Mouse (Mus musculus) intestine, postnatal 0 days (tissue): ENCODE data around the gene Gm28729. TPM values are rescaled to one million over a fixed set of nuclear protein-coding genes. Genes with fewer than 3 reads are reported as not detected.
A peak's percentile ranks its signal among the peaks of the same experiment; 100 is the strongest.
"Not testable (repeated sequence)": the region's sequence is repeated elsewhere in the genome, so short reads cannot be mapped to it uniquely, and the experiment has no call there.

Experiments
- ATAC-seq: fragments of 200-750 bp; cut with Nextera tagmentation; 2 replicates; pipeline ENCODE4 v1.8.0; 2017; ENCODE audit warnings: mild to moderate bottlenecking, moderate TSS enrichment, moderate library complexity
- H3K27ac ChIP-seq: fragments of 300-500 bp; sonication (generic); 2 replicates; pipeline ENCODE4 v1.5.1; 2014; ENCODE audit warnings: mild to moderate bottlenecking, low read depth, low read length, moderate library complexity
- H3K27me3 ChIP-seq: fragments of 300-500 bp; sonication (generic); replicated peaks from 2 replicates; pipeline ENCODE4 v1.6.1; 2014; ENCODE audit warnings: low read length, mixed read lengths; ENCODE audit not compliant: control insufficient read depth, insufficient read depth
- H3K36me3 ChIP-seq: fragments of 300-500 bp; sonication (generic); 2 replicates; pipeline ENCODE4 v1.6.1; 2014; ENCODE audit warnings: mild to moderate bottlenecking, moderate library complexity; ENCODE audit not compliant: control insufficient read depth, insufficient read depth
- H3K4me1 ChIP-seq: fragments of 300-500 bp; sonication (generic); replicated peaks from 2 replicates; pipeline ENCODE4 v1.6.1; 2014; ENCODE audit warnings: antibody characterized with exemption, low read length, mixed read lengths; ENCODE audit not compliant: control insufficient read depth, insufficient read depth
- H3K4me2 ChIP-seq: fragments of 300-500 bp; sonication (generic); replicated peaks from 2 replicates; pipeline ENCODE4 v1.6.1; 2014; ENCODE audit warnings: low read depth, mild to moderate bottlenecking, moderate library complexity
- H3K4me3 ChIP-seq: fragments of 300-500 bp; sonication (generic); 2 replicates; pipeline ENCODE4 v1.5.1; 2014; ENCODE audit warnings: low read depth, low read length
- H3K9ac ChIP-seq: fragments of 300-500 bp; sonication (generic); 2 replicates; pipeline ENCODE4 v1.6.1; 2014; ENCODE audit warnings: mild to moderate bottlenecking, low read depth, low read length
- H3K9me3 ChIP-seq: fragments of 300-500 bp; sonication (generic); 2 replicates; pipeline ENCODE4 v1.6.1; 2016; ENCODE audit warnings: mixed run types; ENCODE audit not compliant: control insufficient read depth
- CTCF ChIP-seq: sonication (generic); IDR thresholded peaks from 2 replicates; pipeline ENCODE4 v1.5.1; 2016; ENCODE audit warnings: low read depth, mild to moderate bottlenecking, control low read depth, antibody characterized with exemption, moderate library complexity
- WGBS: fragments of 180-500 bp; shearing (Covaris S2); extraction: QIAGEN DNeasy Blood & Tissue Kit; methylation state at CpG from one replicate; pipeline ENCODE4 v1.1.7; 2014; 5-methylcytosine and 5-hydroxymethylcytosine counted together
- polyA plus RNA-seq: library from polyadenylated mRNA; unstranded; fragments of >200 nt; fragmentation: Nextera tagmentation; extraction: Ambion mirVana; gene quantifications from 2 replicates; pipeline ENCODE4 v1.2.1, GENCODE M21; 2015

Gm28729 gene
- polyA plus RNA-seq, 1 experiment from 2014 or later, result not detected

GRCm38 (mm10) chr9:96483028-96483427, 42.0 kb downstream of the Gm28729 start:
- Histone ChIP-seq H3K4me2 (no peak overlapping the region), H3K9me3 (no peaks in the 10 kb centered on the region), H3K4me3 (no peak overlapping the region), H3K27me3 (no peaks in the 10 kb centered on the region; the same call in 1 of the 2 replicates), H3K36me3 (no peaks in the 10 kb centered on the region), H3K4me1 (no peaks in the 10 kb centered on the region), H3K9ac (no peak overlapping the region), H3K27ac (no peak overlapping the region)
- 50% methylated on average over 3 of the region's 3 CpGs for WGBS
- no peak for TF ChIP-seq CTCF
- no peak for ATAC-seq

DNA sequence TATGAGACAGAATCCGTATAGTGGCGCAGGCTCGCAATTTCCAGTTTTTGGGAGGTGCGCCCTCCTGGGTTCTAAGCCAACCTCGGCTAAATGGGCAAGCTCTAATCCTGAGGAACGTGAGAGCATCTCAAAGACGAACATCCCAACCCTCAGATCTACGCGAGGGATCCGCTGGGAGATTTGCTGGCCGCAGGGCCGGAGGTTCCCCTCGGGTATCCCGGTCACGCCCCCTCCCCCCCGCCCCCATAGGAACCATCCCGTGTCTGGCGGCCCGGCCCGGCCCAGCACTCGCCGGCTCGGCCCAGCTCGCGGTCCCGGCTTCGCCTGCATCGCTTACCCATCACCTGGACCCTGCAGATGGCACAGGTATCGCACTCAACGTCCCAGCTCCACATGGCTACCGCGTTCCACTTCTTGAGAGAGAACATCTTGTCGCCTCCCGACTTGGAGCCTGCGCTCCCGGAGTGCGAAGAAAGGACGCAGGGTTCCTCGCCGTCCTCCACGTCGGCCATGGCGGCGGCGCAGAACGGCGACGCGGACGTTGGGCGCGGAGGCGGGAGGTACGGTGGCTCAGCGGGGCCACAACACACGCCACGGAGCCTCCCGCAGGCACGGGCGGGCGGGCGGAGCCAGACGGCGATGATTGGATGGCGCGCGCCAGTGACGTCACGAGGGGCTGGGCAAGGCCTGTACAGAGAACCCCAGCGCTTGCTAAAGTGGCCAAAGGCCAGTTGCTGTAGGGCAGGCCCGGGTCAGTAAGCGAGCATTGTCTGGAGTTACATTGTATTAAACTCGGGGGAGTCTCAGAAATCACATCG, 46.8 kb downstream of the Gm28729 start, which contains the start of gene Rnf7:
Rnf7 (minus strand) TSS at position 605 of the 818 bp plus-strand sequence.
- H3K4me1 ChIP-seq, result peaks cover 7% of the 10 kb centered on the region; the same call in 1 of the 2 replicates
- ATAC-seq, result peak; percentile 99
- no peaks in the 10 kb centered on the region; the same call in 1 of the 2 replicates for H3K27me3 ChIP-seq
- no peak for TF ChIP-seq CTCF
- H3K4me2 ChIP-seq, result peak within 1 kb of the TSS; percentile 84
- H3K9me3 ChIP-seq, result no peaks in the 10 kb centered on the region
- H3K9ac ChIP-seq, result peak within 1 kb of the TSS; percentile 73
- H3K4me3 ChIP-seq, result peak within 1 kb of the TSS; percentile 72
- peak within 1 kb of the TSS; percentile 77 for H3K27ac ChIP-seq
- 1% methylated on average over 74 of the region's 74 CpGs for WGBS
- no peaks in the 10 kb centered on the region for H3K36me3 ChIP-seq

DNA sequence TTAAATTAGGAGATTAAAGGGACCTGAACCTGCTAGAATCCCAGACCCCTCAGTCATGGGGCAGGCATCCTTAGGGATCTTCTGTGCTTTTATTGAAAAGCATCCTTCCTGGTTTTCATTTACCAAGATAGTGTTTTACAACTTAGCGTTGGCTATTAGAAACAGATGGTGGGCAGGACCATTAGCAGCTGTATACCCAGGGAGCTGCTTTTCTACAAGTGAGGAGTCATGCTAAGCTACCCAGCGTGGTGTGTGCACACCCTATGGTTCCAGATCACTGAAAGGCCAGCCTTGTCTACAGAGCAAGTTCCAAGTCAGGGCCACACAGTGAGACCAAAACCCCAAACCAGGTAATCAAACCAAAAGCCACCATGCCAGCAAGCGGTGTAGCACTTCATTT, 52.7 kb downstream of the Gm28729 start:
- ATAC-seq, result no peak
- Histone ChIP-seq H3K9me3 (no peaks in the 10 kb centered on the region), H3K9ac (no peak overlapping the region), H3K4me3 (no peak overlapping the region), H3K27ac (no peak overlapping the region), H3K4me1 (peaks cover 3% of the 10 kb centered on the region; the same call in 1 of the 2 replicates), H3K36me3 (peaks cover 18% of the 10 kb centered on the region; the same call in 1 of the 2 replicates), H3K27me3 (no peaks in the 10 kb centered on the region), H3K4me2 (no peak overlapping the region)
- WGBS, result 88% methylated on average over 3 of the region's 3 CpGs
- TF ChIP-seq CTCF, result no peak

DNA sequence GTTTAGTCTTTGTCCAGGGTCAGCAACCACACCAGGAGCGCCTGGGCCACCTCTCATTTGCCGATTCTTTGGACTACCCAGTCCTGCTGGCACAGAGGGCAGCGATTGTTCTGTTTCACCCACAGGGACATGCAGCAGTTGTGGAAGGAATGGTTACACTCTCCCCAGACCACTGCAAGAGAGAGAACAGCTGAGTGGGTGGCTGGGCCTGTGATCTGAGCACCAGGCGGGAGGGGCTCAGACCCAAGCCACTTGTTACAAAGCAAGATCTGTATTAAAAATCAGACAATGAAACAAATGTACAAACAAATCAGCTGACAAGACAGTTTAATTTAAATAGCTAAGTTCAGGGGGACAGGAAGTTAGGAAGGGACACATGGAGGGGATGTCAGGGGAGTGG, 53.4 kb downstream of the Gm28729 start:
- H3K4me2 ChIP-seq, H3K4me3 ChIP-seq, H3K4me1 ChIP-seq, H3K27ac ChIP-seq, H3K9ac ChIP-seq, ATAC-seq, H3K27me3 ChIP-seq, H3K9me3 ChIP-seq: not testable (repeated sequence)
- peaks cover 19% of the 10 kb centered on the region; the same call in 1 of the 2 replicates for H3K36me3 ChIP-seq
- 82% methylated on average over 4 of the region's 4 CpGs for WGBS

GRCm38 (mm10) chr9:96470266-96470974, 54.6 kb downstream of the Gm28729 start:
- 87% methylated on average over 8 of the region's 8 CpGs for WGBS
- Histone ChIP-seq H3K27me3 (no peaks in the 10 kb centered on the region), H3K9ac (no peak overlapping the region), H3K27ac (no peak overlapping the region), H3K4me3 (no peak overlapping the region), H3K9me3 (no peaks in the 10 kb centered on the region), H3K4me1 (no peaks in the 10 kb centered on the region), H3K4me2 (no peak overlapping the region), H3K36me3 (peaks cover 23% of the 10 kb centered on the region)
- no peak for ATAC-seq
- TF ChIP-seq CTCF, result no peak

DNA sequence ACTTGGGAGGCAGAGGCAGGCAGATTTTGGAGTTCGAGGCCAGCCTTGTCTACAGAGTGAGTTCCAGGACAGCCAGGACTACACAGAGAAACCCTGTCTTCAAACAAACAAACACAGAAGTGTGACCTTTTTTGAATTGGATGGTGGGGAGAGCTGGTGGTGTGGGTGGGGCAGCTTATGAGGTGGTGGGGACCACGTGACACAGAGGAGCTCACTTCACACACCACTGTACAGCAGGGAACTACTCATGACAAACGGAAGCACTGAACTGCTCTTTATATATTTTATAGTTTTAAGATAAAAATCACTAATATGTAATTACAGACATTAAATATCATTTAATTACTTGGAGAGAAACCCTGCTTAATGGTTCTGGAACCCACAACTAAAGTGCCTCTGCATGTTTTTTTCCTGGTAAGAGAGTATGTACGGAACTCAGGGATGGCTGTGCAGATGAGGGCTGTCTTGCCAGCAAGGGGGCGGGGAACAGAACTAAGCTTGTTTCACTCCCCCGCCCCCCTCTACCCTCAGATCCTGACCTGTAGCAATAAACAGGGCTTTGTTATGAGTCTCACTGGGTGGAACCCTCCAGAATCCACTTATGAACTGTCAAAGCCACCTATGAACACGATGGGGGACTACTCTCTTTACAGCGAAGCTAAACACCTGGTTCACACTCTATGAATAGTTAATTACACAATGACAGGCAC, 55.4 kb downstream of the Gm28729 start:
- Histone ChIP-seq H3K27ac (no peak overlapping the region), H3K4me1 (no peaks in the 10 kb centered on the region), H3K9me3 (no peaks in the 10 kb centered on the region), H3K4me3 (no peak overlapping the region), H3K4me2 (no peak overlapping the region), H3K27me3 (no peaks in the 10 kb centered on the region), H3K36me3 (peaks cover 25% of the 10 kb centered on the region), H3K9ac (no peak overlapping the region)
- ATAC-seq, result no peak
- WGBS, result 64% methylated on average over 8 of the region's 8 CpGs
- no peak for TF ChIP-seq CTCF
